Mouse (Mus musculus): ENCODE data around the gene Tspan14. TPM values are rescaled to one million over a fixed set of nuclear protein-coding genes. Genes with fewer than 3 reads are reported as not detected.

Gene Tspan14
- total and polyA plus RNA-seq, 3 experiments: 26.3 to 35.8 (median 30.7) TPM

DNA sequence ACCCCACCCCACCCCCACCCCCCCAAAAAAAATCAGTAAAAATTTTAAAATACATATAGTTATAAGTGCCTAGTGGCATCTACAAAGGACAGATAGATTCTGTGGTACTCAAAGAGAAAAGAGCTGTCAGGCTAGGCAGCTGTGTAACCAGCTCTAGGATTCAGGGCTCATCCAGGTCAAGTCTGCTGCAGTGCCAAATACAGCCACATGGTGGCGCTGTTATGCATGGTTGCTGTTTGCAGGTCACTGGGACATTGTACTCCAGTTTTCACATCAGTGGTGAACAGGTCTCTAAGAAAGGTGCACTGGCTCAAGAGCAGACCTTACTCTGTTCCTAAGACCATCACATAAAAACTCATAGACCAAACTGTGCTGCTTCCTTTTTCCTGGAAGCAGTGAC, 49.0 kb downstream of the Tspan14 start:
- peak; percentile 82 for DNase-seq

DNA sequence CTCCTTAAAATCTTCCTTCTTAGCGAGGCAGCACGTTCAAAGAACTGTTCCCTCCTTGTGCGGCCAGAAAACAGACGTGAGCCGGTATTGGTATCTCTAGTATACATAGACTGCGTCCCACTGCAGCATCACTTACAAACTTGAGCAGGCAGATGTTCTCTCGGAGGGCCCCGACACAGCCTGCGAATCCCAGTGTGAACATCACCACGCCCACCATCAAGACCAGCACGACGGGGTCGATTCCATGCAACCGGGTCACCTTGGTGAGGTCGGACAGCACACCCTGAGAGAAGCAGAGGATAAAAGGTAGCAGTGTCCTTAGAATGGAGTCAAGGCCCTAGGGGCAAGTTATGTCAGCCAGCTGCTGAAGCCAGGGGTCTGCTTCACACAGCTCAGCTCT, 49.9 kb downstream of the Tspan14 start:
- no peak for DNase-seq

DNA sequence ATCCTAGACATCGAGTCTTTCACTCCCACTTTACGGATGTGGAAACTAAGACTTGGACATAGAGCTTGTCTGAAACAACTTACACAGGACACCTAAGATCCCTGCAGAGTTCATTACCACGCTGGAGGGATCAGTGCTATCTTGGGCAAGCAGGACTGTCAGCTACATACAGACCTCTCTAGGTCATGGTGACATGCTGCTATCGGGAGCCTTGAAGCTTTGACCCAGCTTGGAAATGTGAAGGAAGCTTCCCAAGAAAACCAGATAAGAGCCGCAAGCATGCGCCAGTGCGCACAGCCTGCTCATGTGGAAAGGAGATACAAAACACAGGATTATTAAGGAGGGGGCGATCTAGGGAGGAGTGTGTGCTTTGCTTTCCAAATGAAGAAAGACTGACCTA, 50.8 kb downstream of the Tspan14 start:
- DNase-seq: no peak

DNA sequence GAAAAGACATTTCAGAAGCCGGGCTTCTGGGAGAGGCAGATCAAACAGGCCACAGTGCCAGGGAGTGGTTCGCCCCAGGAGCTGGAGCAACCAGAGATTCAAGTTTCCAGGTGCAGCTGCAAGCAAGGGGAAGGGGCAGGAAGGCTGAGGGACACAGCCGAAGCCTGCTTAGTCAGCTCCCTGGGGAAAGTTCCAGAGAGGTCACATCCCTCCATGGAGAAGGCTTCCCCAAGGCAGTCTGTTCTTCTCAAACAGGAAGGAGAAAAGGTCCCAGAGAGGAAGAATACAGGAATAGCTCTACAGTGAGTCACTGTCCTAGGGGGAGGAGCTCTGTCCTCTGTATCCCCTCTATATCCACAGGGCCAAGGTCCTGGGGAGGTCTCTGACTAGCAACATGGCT, 51.9 kb downstream of the Tspan14 start:
- peak; percentile 62 for DNase-seq

DNA sequence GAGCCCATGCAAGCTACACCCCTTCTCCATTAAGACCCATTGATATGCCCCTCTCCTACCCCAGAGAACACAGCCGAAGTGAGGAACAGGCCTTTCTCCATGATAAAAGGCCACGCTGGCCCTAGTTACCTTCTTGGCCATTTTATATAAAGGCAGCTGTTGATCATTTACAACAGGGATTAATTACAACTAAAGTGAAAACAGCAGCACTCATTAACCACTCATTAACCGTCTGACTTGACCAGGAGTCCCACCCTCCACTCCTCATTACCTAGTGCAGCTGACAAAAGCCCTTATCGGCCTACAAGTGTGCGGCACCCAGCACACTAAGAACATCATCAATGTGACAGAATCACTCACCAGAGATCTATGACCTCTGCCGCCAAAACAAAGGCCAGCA, 52.9 kb downstream of the Tspan14 start:
- no peak for DNase-seq

DNA sequence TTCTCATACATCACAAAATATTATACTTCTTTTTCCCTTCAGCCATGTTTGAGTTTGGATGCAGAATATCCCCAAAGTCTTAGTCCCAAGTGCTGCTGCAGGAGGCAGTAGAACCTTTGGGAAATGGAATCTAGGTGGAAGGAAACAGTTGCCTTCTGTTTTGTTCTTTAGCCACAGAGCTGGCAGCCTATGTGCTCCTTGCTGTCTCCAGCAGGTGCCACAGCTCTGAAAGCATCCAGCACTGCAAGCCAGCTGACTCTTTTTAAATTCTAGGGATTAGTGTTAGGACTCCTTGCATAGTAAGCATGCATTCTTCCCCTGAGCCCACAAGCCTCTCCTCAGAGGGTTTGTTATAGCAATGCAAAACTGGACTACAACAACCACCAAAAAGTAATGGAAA, 55.1 kb downstream of the Tspan14 start:
- DNase-seq: no peak

DNA sequence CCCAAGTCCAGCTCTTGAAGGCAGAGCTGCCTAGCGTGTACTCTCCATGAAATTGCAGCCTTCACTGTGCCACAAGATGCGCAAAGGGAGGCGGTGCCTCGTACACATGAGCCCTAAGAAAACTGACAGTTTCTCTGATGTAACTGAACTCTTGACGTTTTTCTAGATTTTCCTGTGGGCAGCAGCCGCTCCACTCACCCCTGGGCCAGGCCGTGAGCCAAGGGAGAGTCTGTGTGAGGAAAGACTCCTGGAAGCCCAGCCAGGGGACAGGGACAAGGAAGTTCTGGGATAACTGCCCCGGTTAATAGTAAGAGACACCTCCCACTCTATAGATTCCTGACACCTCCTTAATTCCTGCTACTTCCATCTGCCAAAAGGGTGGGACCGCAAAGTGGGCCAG, 57.8 kb downstream of the Tspan14 start:
- DNase-seq: no peak

DNA sequence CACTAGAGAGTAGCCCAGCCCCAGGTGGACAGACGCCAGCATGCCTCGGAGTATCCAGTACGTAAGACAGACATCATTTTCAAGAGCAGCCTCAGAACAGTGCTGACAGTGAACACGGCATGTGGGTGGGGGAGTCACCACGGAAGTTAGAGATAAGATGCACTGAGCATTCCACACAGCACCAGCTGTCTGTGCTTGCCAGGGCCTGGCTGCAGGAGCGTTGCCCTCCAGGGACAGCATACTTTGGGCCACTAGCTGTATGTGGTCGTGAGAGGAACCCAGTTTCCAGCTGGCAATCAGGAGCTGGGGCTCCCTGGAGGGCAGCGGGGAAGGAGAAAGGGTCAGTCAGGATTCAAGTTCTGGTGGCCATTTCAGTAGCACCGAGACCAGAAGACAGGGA, 59.8 kb downstream of the Tspan14 start:
- DNase-seq: no peak

DNA sequence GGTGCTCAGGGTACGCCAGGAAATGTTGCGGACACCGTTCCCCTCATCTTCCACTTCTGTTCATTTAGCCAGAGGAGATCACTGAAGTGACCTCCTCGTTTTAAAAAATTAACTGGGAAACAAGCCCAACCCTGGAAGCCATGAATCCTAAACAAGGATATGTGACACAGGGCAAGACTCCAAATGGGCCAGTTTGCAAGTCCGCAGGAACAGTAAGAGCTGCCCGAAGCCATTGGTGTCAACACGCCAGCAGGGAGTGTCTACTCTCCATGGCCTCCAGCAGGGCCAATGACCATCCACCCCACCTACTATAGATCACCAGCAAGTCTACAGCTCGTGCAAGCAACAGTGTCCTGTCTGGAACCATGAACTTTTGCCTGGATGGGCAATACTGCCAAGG, 60.8 kb downstream of the Tspan14 start:
- DNase-seq: no peak

DNA sequence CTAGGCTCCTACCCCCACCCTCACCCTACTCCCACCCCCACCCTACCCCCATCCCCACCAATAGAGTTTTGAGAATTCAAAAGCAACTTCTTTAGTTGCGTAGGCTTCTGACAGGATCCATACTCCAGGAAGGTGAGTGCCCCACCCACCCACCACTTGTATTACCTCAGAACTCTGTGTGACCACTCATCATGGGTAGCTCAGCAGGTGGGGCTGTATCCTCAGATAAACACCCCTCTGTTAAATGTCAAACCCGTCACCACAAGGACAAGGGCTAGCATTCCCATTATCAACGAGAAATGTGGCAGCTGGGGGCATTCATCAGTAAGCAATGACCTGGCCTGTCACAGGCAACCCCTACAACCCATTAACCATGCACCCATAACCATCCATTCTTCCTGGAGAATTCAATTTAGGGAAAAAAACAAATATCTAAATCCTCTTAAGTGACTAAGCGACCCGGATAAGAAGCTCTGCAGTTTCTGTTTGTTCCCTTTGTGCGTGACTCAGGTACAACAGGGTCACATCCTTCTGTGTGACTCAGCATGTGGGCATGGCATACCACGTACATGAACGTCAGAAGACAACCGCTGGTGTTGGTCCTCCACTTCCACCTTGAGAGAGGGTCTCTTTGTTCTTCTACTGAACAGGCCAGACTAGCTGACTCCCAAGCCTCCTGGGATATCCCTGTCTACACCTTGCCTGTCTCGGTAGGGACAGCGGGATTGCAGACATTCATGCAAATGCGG, 64.1 kb downstream of the Tspan14 start:
- peak; percentile 64 for DNase-seq

DNA sequence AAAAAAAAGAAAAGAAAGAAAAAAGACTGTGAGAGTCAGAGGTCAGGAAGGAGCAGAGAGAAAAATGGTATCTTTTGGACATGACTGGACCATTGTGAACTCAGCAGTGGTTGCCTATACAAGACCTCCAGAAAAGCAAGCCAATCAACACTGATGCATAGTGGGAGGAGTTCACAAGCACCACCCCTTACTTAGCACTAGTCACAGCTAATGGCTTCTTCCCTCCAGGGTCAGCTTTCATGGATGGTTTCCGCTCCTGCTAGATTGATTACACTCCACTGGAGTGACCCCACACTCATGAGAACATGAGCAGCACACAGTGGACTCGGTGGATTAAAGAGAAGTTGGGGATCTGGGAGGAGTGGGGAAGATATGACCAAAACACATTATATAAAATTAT, 66.3 kb downstream of the Tspan14 start:
- DNase-seq: no peak

DNA sequence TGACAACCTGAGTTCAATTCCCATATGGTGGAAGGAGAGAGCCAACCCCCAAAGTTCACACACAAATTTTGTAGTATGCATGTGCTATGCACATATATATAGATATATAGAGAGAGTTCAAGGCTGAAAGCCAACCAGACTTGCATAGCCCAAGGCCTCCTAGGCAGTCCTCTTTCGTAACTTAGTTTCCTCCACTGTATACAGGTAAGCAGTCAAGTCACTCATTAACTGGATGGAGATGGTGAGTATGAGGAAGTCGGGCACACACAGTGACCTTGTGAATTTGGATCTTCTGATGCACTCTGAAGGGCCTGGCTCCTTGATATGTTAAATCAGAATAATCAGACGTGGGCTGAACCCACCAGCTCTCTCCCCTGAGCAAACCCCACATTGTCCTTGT, 68.7 kb downstream of the Tspan14 start:
- no peak for DNase-seq

DNA sequence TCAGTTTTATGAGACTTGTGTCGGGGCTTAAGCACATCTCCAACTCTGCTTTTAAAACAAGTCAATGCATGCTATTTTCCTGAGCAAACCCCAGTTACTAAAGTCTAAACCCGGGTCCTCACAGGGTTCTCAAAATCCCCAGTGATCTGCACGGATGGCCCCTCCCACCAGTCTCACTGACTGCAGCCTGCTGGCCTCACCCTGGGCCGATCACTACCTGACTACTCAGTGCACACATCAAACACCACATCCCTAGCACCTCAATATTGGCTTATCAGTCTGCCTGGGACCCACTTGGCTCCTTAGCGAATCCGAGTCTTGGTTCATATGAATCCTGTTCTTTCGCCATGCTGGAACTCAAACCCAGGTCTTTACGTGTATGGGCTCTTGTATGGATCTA, 70.9 kb downstream of the Tspan14 start:
- no peak for DNase-seq

DNA sequence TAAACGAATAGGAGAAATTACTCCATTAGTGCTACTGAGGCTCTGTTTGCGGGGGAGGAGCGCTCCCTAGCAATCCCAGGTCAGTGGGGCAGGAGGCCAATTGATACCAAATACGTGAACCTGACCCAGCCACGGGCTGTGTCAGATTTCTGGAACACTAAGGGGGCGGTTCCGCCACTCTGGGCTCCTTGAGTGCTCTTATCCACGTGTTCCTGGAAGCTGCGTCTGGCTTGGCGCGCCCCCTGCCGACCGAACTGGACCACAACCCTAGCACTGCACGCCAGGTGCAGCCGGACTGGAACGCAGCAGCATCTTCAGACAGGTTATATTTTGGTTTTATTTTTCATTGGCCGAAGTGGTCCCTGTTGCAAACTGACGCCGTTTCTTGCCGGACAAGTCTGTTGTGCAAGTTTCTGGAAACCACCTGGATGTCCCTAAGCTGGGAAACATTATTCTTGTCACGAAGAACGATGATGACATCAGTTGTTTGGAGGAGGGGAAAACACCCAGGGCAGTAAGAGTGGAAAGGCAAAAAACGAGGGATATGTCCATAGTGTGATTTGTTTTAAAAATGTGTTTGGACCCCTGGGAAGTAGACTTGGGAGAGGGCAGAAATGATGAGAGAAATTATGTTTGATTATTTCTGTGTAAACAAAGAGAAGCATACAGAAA, 71.9 kb downstream of the Tspan14 start:
- DNase-seq: peak; percentile 80

DNA sequence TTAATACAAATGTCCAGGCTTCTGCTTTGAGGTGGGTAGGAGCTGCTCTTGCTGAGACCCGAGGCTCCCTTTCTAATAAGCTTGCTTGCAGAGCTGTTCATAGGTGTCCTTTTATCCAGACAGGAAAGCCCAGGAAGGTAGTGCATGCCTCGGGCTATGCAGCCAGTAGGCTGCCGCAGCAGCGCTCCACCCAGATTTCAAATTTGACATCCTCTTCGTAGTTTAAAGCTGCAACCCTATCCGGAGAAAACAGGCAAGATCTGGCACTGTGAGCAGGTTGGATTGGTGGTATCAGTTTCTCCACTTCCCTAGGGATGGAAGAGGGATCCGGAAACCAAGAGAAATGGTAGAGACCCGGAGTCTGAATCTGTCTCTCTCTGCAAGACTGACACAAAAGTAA, 72.7 kb downstream of the Tspan14 start:
- DNase-seq: no peak

DNA sequence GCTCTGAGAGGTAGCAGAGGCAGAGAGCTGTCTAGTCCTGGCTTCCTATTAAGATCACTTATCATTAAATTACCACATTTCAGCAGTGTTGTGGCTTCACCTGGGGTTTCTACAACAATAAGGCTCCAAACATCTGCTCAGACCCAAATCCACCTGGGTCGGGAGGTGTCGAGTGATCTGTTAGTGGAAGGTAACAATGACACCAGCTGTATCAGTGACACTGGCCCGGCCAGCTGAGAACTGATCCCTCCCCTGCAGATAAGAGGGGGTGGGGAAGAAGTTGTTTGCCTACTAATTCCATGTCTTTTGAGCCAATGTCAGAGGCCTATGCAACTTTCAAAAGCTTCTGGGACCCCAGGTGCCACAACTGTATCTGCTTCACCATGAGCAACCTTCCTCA, 73.4 kb downstream of the Tspan14 start, which contains the start of gene Sh2d4b:
Gene Sh2d4b, minus strand, starts transcription at position 71 of the 400 bp plus-strand sequence.
- DNase-seq: no peak

DNA sequence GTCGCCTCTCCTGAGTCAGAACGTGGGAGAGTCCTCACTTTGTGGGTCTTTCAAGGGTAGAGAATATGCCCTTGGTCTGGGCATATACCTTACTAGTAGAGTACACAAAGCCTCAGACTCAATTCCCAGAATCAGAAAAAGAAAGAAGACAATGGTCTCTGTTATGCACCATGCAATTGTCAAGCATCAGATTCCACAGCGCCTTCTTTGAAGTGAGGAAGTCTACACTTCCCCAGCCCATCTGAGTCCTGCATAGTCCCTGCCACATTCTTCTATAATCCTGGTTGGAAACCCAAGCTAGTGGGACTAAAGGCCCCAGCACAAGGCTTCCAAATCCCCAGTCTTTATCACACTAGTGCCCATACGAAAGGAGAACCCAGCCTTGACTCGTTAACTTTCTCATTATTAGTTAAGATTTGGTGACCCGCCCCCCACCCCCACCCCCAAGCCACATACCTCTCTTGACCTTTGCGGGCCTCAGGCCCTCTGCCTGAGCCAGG, 74.2 kb downstream of the Tspan14 start:
- no peak for DNase-seq

DNA sequence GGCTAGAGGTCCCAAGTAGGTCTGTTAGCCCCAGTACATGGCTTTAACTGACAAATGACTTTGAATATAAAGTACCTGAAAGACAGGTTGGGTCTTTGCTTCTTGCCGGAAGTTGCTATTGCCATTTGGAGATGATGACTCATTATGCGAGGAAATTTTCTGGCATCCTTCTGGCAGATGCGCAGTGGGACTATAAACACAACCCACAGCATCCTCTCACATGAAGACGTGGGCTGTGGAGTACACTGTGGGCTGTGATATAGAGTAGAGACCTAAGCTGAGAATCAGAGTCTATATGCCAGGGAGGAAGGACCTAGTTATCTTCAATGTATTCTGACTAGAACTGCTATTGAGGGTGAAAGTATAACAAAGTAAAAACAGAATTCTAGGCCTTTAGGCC, 75.1 kb downstream of the Tspan14 start:
- DNase-seq: no peak

DNA sequence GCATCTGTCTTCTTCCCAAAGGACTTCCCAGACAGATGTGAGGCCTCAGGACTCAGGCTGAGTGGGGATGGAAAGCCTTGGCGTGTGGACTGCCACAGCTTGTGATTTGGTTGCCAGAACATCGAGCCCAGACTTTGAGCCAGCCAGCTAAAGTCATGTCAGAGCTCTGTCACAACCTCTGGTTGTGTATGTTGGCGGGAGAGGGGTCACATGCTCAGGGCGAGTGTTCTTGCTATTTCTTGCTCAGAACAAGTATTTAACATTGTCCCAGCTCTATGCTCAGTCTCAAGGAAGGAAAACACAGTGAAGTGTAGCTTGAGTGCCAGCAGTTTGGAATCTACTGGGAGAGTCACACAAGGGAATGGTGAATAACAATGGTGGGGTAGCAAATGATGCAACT, 76.9 kb downstream of the Tspan14 start:
- no peak for DNase-seq

DNA sequence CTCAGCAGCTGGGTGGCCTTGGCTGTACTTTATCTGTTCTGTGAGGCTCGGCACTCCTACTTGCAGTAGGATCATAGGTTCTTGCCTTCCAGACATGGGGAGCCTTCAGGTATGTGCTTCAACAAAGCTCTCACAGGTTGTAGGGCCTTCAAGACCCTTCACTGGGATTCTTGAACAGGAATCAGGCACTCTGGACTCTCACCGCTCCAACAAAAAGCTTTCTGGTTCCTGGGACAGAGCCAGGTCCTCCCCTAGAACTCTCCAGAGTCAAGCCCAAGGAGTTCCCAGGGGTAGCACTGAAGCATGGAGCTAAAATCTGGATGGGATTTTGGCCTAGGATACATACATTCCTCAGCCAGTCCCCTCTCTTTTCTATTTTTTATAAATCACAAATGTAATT, 77.4 kb downstream of the Tspan14 start:
- DNase-seq: no peak

DNA sequence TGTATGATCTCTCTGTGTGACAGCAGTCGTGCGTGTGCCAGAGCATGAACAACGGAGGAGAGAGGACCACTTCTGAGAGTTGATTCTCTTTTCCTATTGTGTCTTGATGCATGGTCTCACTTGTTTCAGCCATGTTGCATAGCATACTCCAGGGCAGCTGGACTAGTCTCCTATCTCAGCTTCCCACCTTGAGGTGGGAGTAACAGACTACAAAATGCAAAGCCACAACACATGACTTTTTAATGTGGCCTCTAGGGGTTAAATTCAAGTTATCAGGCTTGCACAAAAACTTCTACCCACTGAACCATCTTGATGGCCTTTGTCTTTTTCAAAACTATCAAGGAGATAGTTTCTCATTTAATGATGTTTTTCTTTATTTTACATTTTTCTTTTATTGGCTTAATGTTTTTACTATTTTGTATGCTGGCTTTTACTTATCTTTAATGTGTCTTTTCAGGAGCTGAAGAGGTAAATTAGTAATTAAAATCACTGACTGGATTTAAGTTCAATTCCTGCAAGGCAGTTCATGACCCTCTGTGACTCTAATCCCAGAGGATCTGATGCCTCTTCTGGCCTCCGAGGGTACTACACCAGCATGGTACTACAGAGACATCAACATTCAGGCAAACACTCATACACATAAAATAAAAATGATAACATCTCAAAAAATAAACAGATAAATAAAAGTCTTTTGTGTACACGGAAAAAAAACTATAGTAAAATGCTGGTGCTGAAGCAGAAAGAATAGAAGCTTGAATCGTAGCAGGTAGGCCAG, 80.0 kb downstream of the Tspan14 start:
- no peak for DNase-seq

DNA sequence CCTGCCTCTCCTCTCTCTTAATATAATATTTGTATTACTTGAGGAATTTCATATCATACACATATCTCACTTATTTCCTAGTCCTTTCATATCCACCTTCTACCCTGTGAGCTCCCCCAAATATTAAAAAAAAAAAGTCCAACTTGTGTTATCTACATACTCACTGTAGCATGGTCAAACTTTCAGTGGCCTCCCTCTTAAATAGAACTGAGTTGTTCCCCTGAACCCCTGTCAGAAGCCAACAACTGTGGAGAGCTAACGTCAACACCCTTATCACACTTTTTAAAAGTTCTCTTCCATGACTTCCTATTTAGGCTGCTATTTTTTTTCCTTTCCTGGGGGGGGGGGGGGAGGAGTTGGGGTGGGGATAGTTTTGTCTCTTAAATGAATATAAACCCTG, 80.9 kb downstream of the Tspan14 start:
- no peak for DNase-seq

DNA sequence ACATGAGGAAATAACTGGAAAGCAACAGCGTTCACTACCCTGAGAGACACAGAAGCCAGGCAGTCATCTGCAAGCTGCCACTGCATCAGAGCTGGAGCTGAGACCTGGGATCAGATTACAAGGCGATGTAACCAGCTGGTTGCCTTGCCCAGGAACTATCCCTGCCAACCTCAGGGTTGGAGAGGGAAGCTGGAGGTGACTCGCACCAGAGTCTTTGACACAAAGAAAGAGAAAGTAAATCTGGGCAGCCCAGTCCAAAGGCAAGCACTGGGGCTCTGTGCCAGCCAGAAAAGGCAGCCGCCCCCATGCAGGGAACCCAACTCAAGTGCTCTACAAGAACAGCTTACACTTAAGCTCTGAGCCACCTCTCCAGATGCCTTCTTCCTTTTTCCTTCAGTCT, 81.4 kb downstream of the Tspan14 start:
- DNase-seq: no peak

Measured in adrenal gland, adult 2 months (tissue).